Mouse (Mus musculus) erythroblast, embryonic 14.5 days (primary cell): ENCODE results near the gene Hus1.

Source experiments
- GATA1 ChIP-seq: IDR thresholded peaks from 2 replicates; pipeline ENCODE4 v1.6.1; 2012; ENCODE audit warnings: low read length, inconsistent platforms, mixed read lengths
- TAL1 ChIP-seq: IDR thresholded peaks from 3 replicates; pipeline ENCODE4 v1.6.1; 2012; ENCODE audit warnings: low read length, inconsistent platforms, mixed read lengths

GRCm38 (mm10) chr11:9060484-9060883 is 49.5 kb upstream of the Hus1 start:
- TF ChIP-seq TAL1 = no peak
- no peak for TF ChIP-seq GATA1
